Mouse (Mus musculus) olfactory bulb, adult 2 months (tissue): ENCODE measurements at regions not wholly inside any gene's neighbourhood (a gene's known extent, or its start where the extent isn't known, plus 50 kb on each side); places are given as distances from the start of the nearest gene placed in this dataset.
A peak's percentile ranks its signal among the peaks of the same experiment; 100 is the strongest.

Experiments
- H3K27ac ChIP-seq: fragments of 200-500 bp; 2 replicates; pipeline ENCODE4 v1.5.1; 2012; ENCODE audit warnings: low read depth, low read length; ENCODE audit not compliant: insufficient read depth
- H3K4me1 ChIP-seq: fragments of 200-500 bp; 2 replicates; pipeline ENCODE4 v1.6.1; 2012; ENCODE audit warnings: low read length; ENCODE audit not compliant: control insufficient read depth, insufficient read depth
- H3K4me3 ChIP-seq: fragments of 200-500 bp; 2 replicates; pipeline ENCODE4 v1.5.1; 2012; ENCODE audit warnings: mild to moderate bottlenecking, low read depth, low read length, moderate library complexity; ENCODE audit not compliant: insufficient read depth
- CTCF ChIP-seq: fragments of 200-500 bp; IDR thresholded peaks from 2 replicates; pipeline ENCODE4 v1.5.1; 2012; ENCODE audit warnings: low read depth, mild to moderate bottlenecking, low read length, moderate library complexity; ENCODE audit not compliant: insufficient read depth
- POLR2A ChIP-seq: fragments of 200-500 bp; IDR thresholded peaks from 2 replicates; pipeline ENCODE4 v1.6.1; 2012; ENCODE audit warnings: mild to moderate bottlenecking, low read depth, low read length, moderate library complexity; ENCODE audit not compliant: insufficient read depth
- WGBS: fragments of 180-500 bp; shearing (Covaris S2); methylation state at CpG from one replicate; pipeline ENCODE4 v1.1.7; 2018; 5-methylcytosine and 5-hydroxymethylcytosine counted together

GRCm38 (mm10) chr13:92925196-92925595 lies 80.6 kb downstream of the Mtx3 start:
- no peak overlapping the region for H3K4me3 ChIP-seq
- H3K27ac ChIP-seq, result no peak overlapping the region
- no peaks in the 10 kb centered on the region for H3K4me1 ChIP-seq
- TF ChIP-seq CTCF (no peak), POLR2A (no peak)
- WGBS, result 82% methylated on average over 5 of the region's 5 CpGs

GRCm38 (mm10) chr13:92928551-92928950 lies 84.0 kb downstream of the Mtx3 start:
- TF ChIP-seq CTCF (no peak), POLR2A (no peak)
- Histone ChIP-seq H3K4me3 (no peak overlapping the region), H3K4me1 (peaks cover 8% of the 10 kb centered on the region; the same call in 1 of the 2 replicates), H3K27ac (no peak overlapping the region)
- WGBS, result 80% methylated on average over 1 of the region's 1 CpGs

GRCm38 (mm10) chr13:92931696-92932095 lies 87.1 kb downstream of the Mtx3 start:
- peak overlapping the region; percentile 66; the same call in 1 of the 2 replicates for H3K27ac ChIP-seq
- 30% methylated on average over 2 of the region's 2 CpGs for WGBS
- no peak overlapping the region for H3K4me3 ChIP-seq

GRCm38 (mm10) chr13:92939032-92939431 lies 94.5 kb downstream of the Mtx3 start:
- H3K4me1 ChIP-seq, result no peaks in the 10 kb centered on the region

More at GRCm38 (mm10) chr13:92931696-92932095, 87.1 kb downstream of the Mtx3 start:
- TF ChIP-seq CTCF (no peak), POLR2A (no peak)
- peaks cover 8% of the 10 kb centered on the region; the same call in 1 of the 2 replicates for H3K4me1 ChIP-seq

GRCm38 (mm10) chr13:92940610-92941009 lies 96.0 kb downstream of the Mtx3 start:
- no peak for TF ChIP-seq CTCF
- no peak for TF ChIP-seq POLR2A
- no peak overlapping the region for H3K27ac ChIP-seq
- 92% methylated on average over 6 of the region's 6 CpGs for WGBS
- no peak overlapping the region for H3K4me3 ChIP-seq
- H3K4me1 ChIP-seq, result no peaks in the 10 kb centered on the region

More at GRCm38 (mm10) chr13:92939032-92939431, 94.5 kb downstream of the Mtx3 start:
- 95% methylated on average over 7 of the region's 7 CpGs for WGBS
- Histone ChIP-seq H3K4me3 (no peak overlapping the region), H3K27ac (no peak overlapping the region)
- no peak for TF ChIP-seq POLR2A
- no peak for TF ChIP-seq CTCF

GRCm38 (mm10) chr13:92948560-92948959 lies 104.0 kb downstream of the Mtx3 start:
- H3K4me1 ChIP-seq, result no peaks in the 10 kb centered on the region
- no peak overlapping the region for H3K4me3 ChIP-seq
- H3K27ac ChIP-seq, result no peak overlapping the region
- 61% methylated on average over 2 of the region's 2 CpGs for WGBS
- TF ChIP-seq POLR2A, result no peak
- TF ChIP-seq CTCF, result no peak

- 23% methylated on average over 4 of the region's 4 CpGs for WGBS
Measured at GRCm38 (mm10) chr13:92960031-92960430, 115.5 kb downstream of the Mtx3 start.

GRCm38 (mm10) chr13:92962625-92963024 lies 118.1 kb downstream of the Mtx3 start:
- TF ChIP-seq CTCF (no peak), POLR2A (no peak)
- H3K4me1 ChIP-seq, result no peaks in the 10 kb centered on the region
- H3K4me3 ChIP-seq, result no peak overlapping the region
- no peak overlapping the region for H3K27ac ChIP-seq
- WGBS, result 90% methylated on average over 5 of the region's 5 CpGs

More at GRCm38 (mm10) chr13:92960031-92960430, 115.5 kb downstream of the Mtx3 start:
- TF ChIP-seq POLR2A, result no peak
- no peak for TF ChIP-seq CTCF
- Histone ChIP-seq H3K4me3 (no peak overlapping the region), H3K4me1 (no peaks in the 10 kb centered on the region), H3K27ac (no peak overlapping the region)

GRCm38 (mm10) chr13:92963351-92963895 lies 118.9 kb downstream of the Mtx3 start:
- 95% methylated on average over 2 of the region's 2 CpGs for WGBS
- Histone ChIP-seq H3K27ac (no peak overlapping the region), H3K4me1 (no peaks in the 10 kb centered on the region), H3K4me3 (no peak overlapping the region)
- TF ChIP-seq CTCF (no peak), POLR2A (no peak)

GRCm38 (mm10) chr13:92964213-92964743 lies 119.7 kb downstream of the Mtx3 start:
- Histone ChIP-seq H3K4me1 (no peaks in the 10 kb centered on the region), H3K27ac (no peak overlapping the region), H3K4me3 (no peak overlapping the region)
- 70% methylated on average over 5 of the region's 5 CpGs for WGBS
- TF ChIP-seq POLR2A (no peak), CTCF (no peak)
